Mouse (Mus musculus): ENCODE measurements around the gene Smn1.

GRCm38 (mm10) chr13:100098808-100099207 lies 25.8 kb upstream of the Smn1 start:
- TF ChIP-seq GATA1 (IDR thresholded peaks at IDR 0.05; ENCODE audit: low read length) (no peak), TAL1 (IDR thresholded peaks at IDR 0.05; ENCODE audit: low read length) (no peak)
